Mouse (Mus musculus) liver, adult 2 months (tissue): ENCODE measurements around the gene Fgfr2.
A peak's percentile ranks its signal among the peaks of the same experiment; 100 is the strongest.

Source experiments
- CTCF ChIP-seq: fragments of 200-500 bp; IDR thresholded peaks from 2 replicates; pipeline ENCODE4 v1.5.1; 2011; ENCODE audit warnings: low read depth, low read length, control low read depth
- POLR2A ChIP-seq: fragments of 200-500 bp; IDR thresholded peaks from 2 replicates; pipeline ENCODE4 v1.6.1; 2011; ENCODE audit warnings: low read length, control low read depth; ENCODE audit not compliant: insufficient read depth; ENCODE audit errors: extremely low read depth

DNA sequence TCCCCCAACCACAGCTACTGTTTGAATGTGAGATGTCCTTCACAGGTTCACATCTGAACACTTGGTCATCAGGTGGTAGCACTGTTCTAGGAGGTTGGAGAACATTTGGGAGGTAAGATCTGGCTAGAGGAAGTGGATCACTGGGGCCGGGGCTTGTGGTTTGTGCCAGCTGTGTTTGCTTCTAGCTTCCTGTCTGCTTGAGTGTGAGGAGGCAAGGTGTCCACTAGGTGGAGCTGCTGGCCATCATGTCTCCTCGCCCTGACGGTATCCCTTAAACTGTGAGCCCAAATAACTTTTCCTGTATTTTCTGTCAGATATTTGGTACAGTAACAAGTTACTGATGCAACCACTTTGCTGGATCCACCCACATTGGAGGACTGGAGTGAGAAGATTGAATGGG, 1653.6 kb downstream of the Fgfr2 start:
- peak; percentile 65 for TF ChIP-seq CTCF
- TF ChIP-seq POLR2A, result no peak
